Mouse (Mus musculus) common myeloid progenitor, adult 5-6 weeks (primary cell): ENCODE data around the gene Acbd4. TPM values are rescaled to one million over a fixed set of nuclear protein-coding genes. Genes with fewer than 3 reads are reported as not detected.
A peak's percentile ranks its signal among the peaks of the same experiment; 100 is the strongest.

Experiments
- ATAC-seq: replicated peaks from 2 replicates; pipeline ENCODE4 v1.8.0; 2016; ENCODE audit warnings: low read depth, mild to moderate bottlenecking, moderate TSS enrichment, inconsistent platforms; ENCODE audit not compliant: poor library complexity, severe bottlenecking
- total RNA-seq: library from RNA; stranded (forward); fragments of 200-1000, 187-1606 nt; gene quantifications from 2 replicates; pipeline ENCODE4 v1.2.3, GENCODE M21; 2017

Acbd4 gene
- total RNA-seq, 1 experiment from 2014 or later: 9.2 TPM

- ATAC-seq: no peak
Measured at GRCm38 (mm10) chr11:103111881-103112551, 10.5 kb downstream of the Acbd4 start.

GRCm38 (mm10) chr11:103112552-103112912, 11.1 kb downstream of the Acbd4 start:
- ATAC-seq: no peak

- ATAC-seq: no peak
Measured at GRCm38 (mm10) chr11:103113005-103113404, 11.5 kb downstream of the Acbd4 start.

- ATAC-seq: no peak
Measured at GRCm38 (mm10) chr11:103113771-103114170, 12.3 kb downstream of the Acbd4 start.

- ATAC-seq: no peak
Measured at GRCm38 (mm10) chr11:103114270-103114943, 12.9 kb downstream of the Acbd4 start.

GRCm38 (mm10) chr11:103115163-103116007, 13.9 kb downstream of the Acbd4 start:
- ATAC-seq: peak; percentile 45

- ATAC-seq: peak; percentile 83
Measured at GRCm38 (mm10) chr11:103116008-103116818, 14.7 kb downstream of the Acbd4 start, which contains the start of gene Hexim1. TSS of gene Hexim1 (plus strand) at chr11:103116231.

- ATAC-seq: peak; percentile 20; the same call in 1 of the 2 replicates
Measured at GRCm38 (mm10) chr11:103116959-103117590, 15.6 kb downstream of the Acbd4 start.

GRCm38 (mm10) chr11:103117591-103118009, 16.1 kb downstream of the Acbd4 start:
- ATAC-seq: no peak

GRCm38 (mm10) chr11:103118866-103119265, 17.4 kb downstream of the Acbd4 start:
- no peak for ATAC-seq

- no peak for ATAC-seq
Measured at GRCm38 (mm10) chr11:103119609-103120008, 18.1 kb downstream of the Acbd4 start.

GRCm38 (mm10) chr11:103120315-103120714, 18.8 kb downstream of the Acbd4 start:
- no peak for ATAC-seq

- no peak for ATAC-seq
Measured at GRCm38 (mm10) chr11:103131701-103132575, 30.5 kb downstream of the Acbd4 start, which contains the start of gene Hexim2. TSS of gene Hexim2 (plus strand) at chr11:103132429.

GRCm38 (mm10) chr11:103132576-103133455, 31.3 kb downstream of the Acbd4 start:
- ATAC-seq: peak; percentile 83

GRCm38 (mm10) chr11:103133456-103134185, 32.1 kb downstream of the Acbd4 start:
- ATAC-seq: no peak

GRCm38 (mm10) chr11:103134221-103134620, 32.7 kb downstream of the Acbd4 start:
- no peak for ATAC-seq
